ENCODE assay signal across 8 mouse cellular contexts in the genomic region with DNA sequence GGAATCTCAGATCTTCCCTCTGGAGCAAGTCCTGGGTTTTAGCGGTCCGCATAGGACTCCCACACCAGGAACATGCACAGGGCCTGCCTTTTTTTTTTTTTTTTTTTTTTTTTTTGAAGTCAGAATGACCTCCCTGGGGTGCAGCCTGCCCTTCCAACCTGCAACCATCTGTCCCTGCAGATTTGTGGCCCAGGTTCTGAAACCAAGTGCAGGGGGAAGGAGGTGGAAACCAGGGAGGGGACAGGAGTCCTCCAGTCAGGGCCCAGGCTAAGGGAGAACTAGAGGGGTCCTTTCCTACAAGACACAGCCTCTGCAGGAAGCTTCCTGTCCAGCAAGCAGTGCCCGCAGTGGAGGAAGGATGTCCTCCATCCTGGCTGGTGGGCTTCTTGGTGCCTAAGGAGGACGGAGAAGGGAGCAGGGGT. TPM values are rescaled to one million over a fixed set of nuclear protein-coding genes. Genes with fewer than 3 reads are reported as not detected.
DNase-seq lines count a peak whose midpoint lies in the region; ATAC-seq and TF ChIP-seq lines count a peak whose summit lies in the region.

No protein-coding gene starts in this region.

- H3K4me3 ChIP-seq in hindbrain, embryonic 14.5 days (replicated peaks; ENCODE audit: low read length), result peak overlapping the region; percentile 97
- H3K4me3 ChIP-seq in midbrain, postnatal 0 days (ENCODE audit: low read depth, low read length), result peak overlapping the region; percentile 74

- peak; percentile 21 for DNase-seq in adrenal gland, postnatal 14 days
- DNase-seq in adrenal gland, adult 2 months, result no peak
- peak; percentile 10 for DNase-seq in CD4-positive helper T cell, adult 2 months (ENCODE audit: low read depth, low spot score)
- peak; percentile 42 for DNase-seq in embryo, embryonic 11 days
- no peak for DNase-seq in hindbrain, embryonic 14.5 days (ENCODE audit: low spot score)
- DNase-seq in midbrain, postnatal 0 days (ENCODE audit: low spot score), result no peak
- no peak for DNase-seq in spleen, adult 18-20 months
- DNase-seq in right cerebral cortex, postnatal 10 days (ENCODE audit: low spot score in 2 of 2), result no peak

- H3K4me2 ChIP-seq in hindbrain, embryonic 14.5 days (replicated peaks), result peak overlapping the region; percentile 88
- peak overlapping the region; percentile 81 for H3K4me2 ChIP-seq in midbrain, postnatal 0 days (ENCODE audit: low read depth, low read length, poor library complexity, severe bottlenecking)

- no peaks in the 10 kb centered on the region for H3K9me3 ChIP-seq in hindbrain, embryonic 14.5 days (ENCODE audit: control insufficient read depth, low read length)
- no peaks in the 10 kb centered on the region for H3K9me3 ChIP-seq in midbrain, postnatal 0 days (ENCODE audit: low read length)

- no peaks in the 10 kb centered on the region for H3K27me3 ChIP-seq in hindbrain, embryonic 14.5 days (ENCODE audit: control insufficient read depth, insufficient read depth, low read length)
- no peaks in the 10 kb centered on the region for H3K27me3 ChIP-seq in midbrain, postnatal 0 days (ENCODE audit: insufficient read depth, low read length)

- peaks cover 18% of the 10 kb centered on the region for H3K36me3 ChIP-seq in hindbrain, embryonic 14.5 days (replicated peaks; ENCODE audit: control insufficient read depth, insufficient read depth)
- H3K36me3 ChIP-seq in midbrain, postnatal 0 days (ENCODE audit: insufficient read depth, low read length), result peaks cover 19% of the 10 kb centered on the region

- H3K27ac ChIP-seq in hindbrain, embryonic 14.5 days, result peak overlapping the region; percentile 93
- peak overlapping the region; percentile 85 for H3K27ac ChIP-seq in midbrain, postnatal 0 days (ENCODE audit: low read depth, low read length)

- H3K4me1 ChIP-seq in hindbrain, embryonic 14.5 days (replicated peaks; ENCODE audit: control insufficient read depth, insufficient read depth, low read length), result peaks cover 45% of the 10 kb centered on the region
- 0 out of 2 replicates have a peak, but pooled peaks cover 6% of the 10 kb centered on the region for H3K4me1 ChIP-seq in midbrain, postnatal 0 days (ENCODE audit: insufficient read depth, low read length)

- no peak for TF ChIP-seq CTCF in midbrain, postnatal 0 days (IDR thresholded peaks at IDR 0.05)

- peak overlapping the region; percentile 94 for H3K9ac ChIP-seq in hindbrain, embryonic 14.5 days
- peak overlapping the region; percentile 75 for H3K9ac ChIP-seq in midbrain, postnatal 0 days (replicated peaks; ENCODE audit: low read length, poor library complexity, severe bottlenecking)

- 16% methylated on average over 4 of the region's 4 CpGs for WGBS in hindbrain, embryonic 14.5 days
- WGBS in midbrain, postnatal 0 days, result 8% methylated on average over 4 of the region's 4 CpGs

- ATAC-seq in hindbrain, embryonic 14.5 days (ENCODE audit: low FRiP score), result peak; percentile 11
- ATAC-seq in midbrain, postnatal 0 days (ENCODE audit: low FRiP score), result peak; percentile 21

RNA-seq across cellular contexts. Expression of a gene that starts 0.8 kb away (rescaled TPM):
- 32.5 and 47.2 TPM in 2 replicates for total RNA-seq in adrenal gland, postnatal 14 days (2021)
- total RNA-seq in adrenal gland, adult 2 months (2021), result 10 to 100 TPM; 24.2 to 33.8 TPM
- polyA plus RNA-seq in adrenal gland, adult 2 months (2012; rRNA removed), result 34.6 and 36.2 TPM in 2 replicates
- polyA plus RNA-seq in hindbrain, embryonic 14.5 days (2014; fragmentation: Nextera tagmentation; extraction: Ambion mirVana), result 85.5 and 90.7 TPM in 2 replicates
- total RNA-seq in midbrain, postnatal 0 days (2014; rRNA removed), result 164 and 171 TPM in 2 replicates
- 108 and 109 TPM in 2 replicates for polyA plus RNA-seq in midbrain, postnatal 0 days (2015; fragmentation: Nextera tagmentation; extraction: Ambion mirVana)

RNA-seq across cellular contexts. Expression of a gene that starts 7.3 kb away (rescaled TPM):
- 130 and 136 TPM in 2 replicates for total RNA-seq in adrenal gland, postnatal 14 days (2021)
- total RNA-seq in adrenal gland, adult 2 months (2021), result 100 to 1,000 TPM; 110 to 128 TPM
- polyA plus RNA-seq in adrenal gland, adult 2 months (2012; rRNA removed), result 120 and 145 TPM in 2 replicates
- 147 and 154 TPM in 2 replicates for polyA plus RNA-seq in hindbrain, embryonic 14.5 days (2014; fragmentation: Nextera tagmentation; extraction: Ambion mirVana)
- total RNA-seq in midbrain, postnatal 0 days (2014; rRNA removed), result 36.4 and 107 TPM in 2 replicates
- polyA plus RNA-seq in midbrain, postnatal 0 days (2015; fragmentation: Nextera tagmentation; extraction: Ambion mirVana), result 170 and 179 TPM in 2 replicates

RNA-seq across cellular contexts. Expression of a gene that starts 7.7 kb away (rescaled TPM):
- total RNA-seq in adrenal gland, postnatal 14 days (2021), result 58.4 and 68.2 TPM in 2 replicates
- 10 to 100 TPM; 55.5 to 65.4 TPM for total RNA-seq in adrenal gland, adult 2 months (2021)
- 68.3 and 76.9 TPM in 2 replicates for polyA plus RNA-seq in adrenal gland, adult 2 months (2012; rRNA removed)
- polyA plus RNA-seq in hindbrain, embryonic 14.5 days (2014; fragmentation: Nextera tagmentation; extraction: Ambion mirVana), result 92.4 and 95.5 TPM in 2 replicates
- 62.1 and 90.0 TPM in 2 replicates for total RNA-seq in midbrain, postnatal 0 days (2014; rRNA removed)
- 84.9 and 95.3 TPM in 2 replicates for polyA plus RNA-seq in midbrain, postnatal 0 days (2015; fragmentation: Nextera tagmentation; extraction: Ambion mirVana)

RNA-seq across cellular contexts. Expression of a gene that starts 7.8 kb away (rescaled TPM):
- total RNA-seq in adrenal gland, postnatal 14 days (2021), result 7.3 and 11.9 TPM in 2 replicates
- total RNA-seq in adrenal gland, adult 2 months (2021), result 1 to 10 TPM; 7.4 to 8.9 TPM
- 562 and 695 TPM in 2 replicates for polyA plus RNA-seq in adrenal gland, adult 2 months (2012; rRNA removed)
- polyA plus RNA-seq in hindbrain, embryonic 14.5 days (2014; fragmentation: Nextera tagmentation; extraction: Ambion mirVana), result 20.5 and 21.7 TPM in 2 replicates
- total RNA-seq in midbrain, postnatal 0 days (2014; rRNA removed), result 55.3 and 65.6 TPM in 2 replicates
- 11.3 and 23.7 TPM in 2 replicates for polyA plus RNA-seq in midbrain, postnatal 0 days (2015; fragmentation: Nextera tagmentation; extraction: Ambion mirVana)

RNA-seq across cellular contexts. Expression of a gene that starts 18.1 kb away (rescaled TPM):
- 2.0 and 2.8 TPM in 2 replicates for total RNA-seq in adrenal gland, postnatal 14 days (2021)
- 1 to 10 TPM; 2.3 to 2.7 TPM for total RNA-seq in adrenal gland, adult 2 months (2021)
- 1.3 and 1.5 TPM in 2 replicates for polyA plus RNA-seq in adrenal gland, adult 2 months (2012; rRNA removed)
- 1.1 and 2.0 TPM in 2 replicates for polyA plus RNA-seq in hindbrain, embryonic 14.5 days (2014; fragmentation: Nextera tagmentation; extraction: Ambion mirVana)
- 3.8 and 5.2 TPM in 2 replicates for total RNA-seq in midbrain, postnatal 0 days (2014; rRNA removed)
- polyA plus RNA-seq in midbrain, postnatal 0 days (2015; fragmentation: Nextera tagmentation; extraction: Ambion mirVana), result 1.8 and 1.9 TPM in 2 replicates

Comparison
In these comparisons a context has a peak if more than half of its experiments do, and no peak if none do; other contexts are left out.
1. DNase-seq: peak in adrenal gland, postnatal 14 days (single experiment), CD4-positive helper T cell, adult 2 months (single experiment) and embryo, embryonic 11 days (single experiment); none in adrenal gland, adult 2 months (single experiment), hindbrain, embryonic 14.5 days (single experiment), midbrain, postnatal 0 days (single experiment), spleen, adult 18-20 months (0 of 2) and right cerebral cortex, postnatal 10 days (0 of 2).